22 mouse cellular contexts compared by ENCODE assay signal in genomic region chr8:6958086-6958485, GRCm38 (mm10).
DNase-seq lines count a peak whose midpoint lies in the region; ATAC-seq and TF ChIP-seq lines count a peak whose summit lies in the region.
"Had no signal": no experiment of that assay in that cellular context is flagged by ENCODE, and none has a peak within 500 bp of the region (broad histone marks: within the 10 kb centered on the region; RNA-seq: fewer than 3 reads in every experiment).

No protein-coding gene starts in this region.

- H3K9me3 ChIP-seq in intestine, postnatal 0 days (ENCODE audit: control insufficient read depth): no peaks in the 10 kb centered on the region
- H3K9me3 ChIP-seq: G1E had no signal

- peak; percentile 65 for DNase-seq in Muller cell, postnatal 12 days (ENCODE audit: inconsistent ontology term)
- peak; percentile 71 for DNase-seq in retina, embryonic 14.5 days (ENCODE audit: low spot score)
- peak; percentile 91 for DNase-seq in retina, postnatal 1 day
- DNase-seq in urinary bladder, postnatal 14 days (ENCODE audit: low spot score): no peak
- no peak for DNase-seq in spleen, adult 18-20 months
- DNase-seq: adrenal gland, adult 2 months; adrenal gland, adult 8-10 months; adrenal gland, postnatal 10 days; adrenal gland, postnatal 14 days; adrenal gland, postnatal 25 days; adrenal gland, postnatal 36 days; B cell, adult 2 months; cerebellum, adult 11 months; cerebellum, adult 11-12 months; cerebellum, adult 18-20 months; cerebellum, adult 2 months had no signal

- H3K27me3 ChIP-seq in intestine, postnatal 0 days (replicated peaks; ENCODE audit: control insufficient read depth, insufficient read depth, low read length): no peaks in the 10 kb centered on the region
- H3K27me3 ChIP-seq: CH12.LX had no signal

- no peak overlapping the region for H3K27ac ChIP-seq in intestine, postnatal 0 days (ENCODE audit: low read depth, low read length)

- no peaks in the 10 kb centered on the region for H3K4me1 ChIP-seq in intestine, postnatal 0 days (replicated peaks; ENCODE audit: control insufficient read depth, insufficient read depth, low read length)

- no peaks in the 10 kb centered on the region for H3K36me3 ChIP-seq in intestine, postnatal 0 days (ENCODE audit: control insufficient read depth, insufficient read depth)
- H3K36me3 ChIP-seq: G1E had no signal

- no peak for TF ChIP-seq CTCF in intestine, postnatal 0 days (IDR thresholded peaks at IDR 0.05; ENCODE audit: low read depth)

- no peak overlapping the region for H3K9ac ChIP-seq in intestine, postnatal 0 days (ENCODE audit: low read depth, low read length)

- no peak for ATAC-seq in intestine, postnatal 0 days
- ATAC-seq: activated CD4-positive, CD25-positive, alpha-beta regulatory T cell, adult 4 months; CD4-positive, CD25-positive, alpha-beta regulatory T cell, adult 4 months; Patski had no signal

- whole genome bisulfite sequencing in intestine, postnatal 0 days: 88% methylated on average over 5 of the region's 5 CpGs

- H3K4me3 ChIP-seq in intestine, postnatal 0 days (ENCODE audit: low read depth, low read length): no peak overlapping the region

- H3K4me2 ChIP-seq in intestine, postnatal 0 days (replicated peaks; ENCODE audit: low read depth): no peak overlapping the region

Comparison
In these comparisons a context has a peak if more than half of its experiments do, and no peak if none do; other contexts are left out.
1. DNase-seq: peak in Muller cell, postnatal 12 days (single experiment), retina, embryonic 14.5 days (single experiment) and retina, postnatal 1 day (single experiment); none in urinary bladder, postnatal 14 days (single experiment) and spleen, adult 18-20 months (0 of 2).